Mouse (Mus musculus) adrenal gland, postnatal 10 days (tissue): ENCODE data around the gene Cadm1. TPM values are rescaled to one million over a fixed set of nuclear protein-coding genes. Genes with fewer than 3 reads are reported as not detected.

ENCODE experiments used
- DNase-seq: peaks from one replicate; pipeline ENCODE4 v3.0.0; 2021; ENCODE audit warnings: mixed read lengths
- total RNA-seq, 2 experiments: library from RNA; stranded (reverse); gene quantifications; 2 replicates each; pipeline ENCODE4 v1.2.3; 2021

Cadm1 gene
- total RNA-seq, 2 experiments from 2014 or later = 32.0 to 39.5 TPM

- DNase-seq = no peak
Observed at GRCm38 (mm10) chr9:47608921-47609320, 78.9 kb downstream of the Cadm1 start.

- DNase-seq = no peak
Observed at GRCm38 (mm10) chr9:47609443-47609842, 79.5 kb downstream of the Cadm1 start.

- no peak for DNase-seq
Observed at GRCm38 (mm10) chr9:47610316-47610715, 80.3 kb downstream of the Cadm1 start.

GRCm38 (mm10) chr9:47612894-47613412, 83.0 kb downstream of the Cadm1 start:
- no peak for DNase-seq

GRCm38 (mm10) chr9:47615049-47615448, 85.1 kb downstream of the Cadm1 start:
- DNase-seq = peak; percentile 42

GRCm38 (mm10) chr9:47616391-47616790, 86.4 kb downstream of the Cadm1 start:
- DNase-seq = no peak

- no peak for DNase-seq
Observed at GRCm38 (mm10) chr9:47619501-47620029, 89.6 kb downstream of the Cadm1 start.

GRCm38 (mm10) chr9:47623447-47624445, 93.8 kb downstream of the Cadm1 start:
- no peak for DNase-seq

- DNase-seq = peak; percentile 65
Observed at GRCm38 (mm10) chr9:47624565-47625520, 94.9 kb downstream of the Cadm1 start.

- no peak for DNase-seq
Observed at GRCm38 (mm10) chr9:47625621-47626210, 95.7 kb downstream of the Cadm1 start.

GRCm38 (mm10) chr9:47627966-47628365, 98.0 kb downstream of the Cadm1 start:
- no peak for DNase-seq

GRCm38 (mm10) chr9:47628550-47628949, 98.6 kb downstream of the Cadm1 start:
- DNase-seq = no peak

- DNase-seq = no peak
Observed at GRCm38 (mm10) chr9:47634695-47635094, 104.7 kb downstream of the Cadm1 start.

- no peak for DNase-seq
Observed at GRCm38 (mm10) chr9:47642663-47643062, 112.7 kb downstream of the Cadm1 start.

- DNase-seq = no peak
Observed at GRCm38 (mm10) chr9:47645056-47645455, 115.1 kb downstream of the Cadm1 start.

- DNase-seq = no peak
Observed at GRCm38 (mm10) chr9:47651431-47651830, 121.5 kb downstream of the Cadm1 start.

- no peak for DNase-seq
Observed at GRCm38 (mm10) chr9:47652203-47652602, 122.2 kb downstream of the Cadm1 start.

GRCm38 (mm10) chr9:47652936-47653335, 123.0 kb downstream of the Cadm1 start:
- no peak for DNase-seq

GRCm38 (mm10) chr9:47659366-47660090, 129.6 kb downstream of the Cadm1 start:
- DNase-seq = no peak

- no peak for DNase-seq
Observed at GRCm38 (mm10) chr9:47661611-47662010, 131.6 kb downstream of the Cadm1 start.

- DNase-seq = peak; percentile 20
Observed at GRCm38 (mm10) chr9:47669206-47669605, 139.2 kb downstream of the Cadm1 start.
